Mouse (Mus musculus) gastrocnemius, postnatal 4 days (tissue): ENCODE measurements around the gene Slfn14. TPM values are rescaled to one million over a fixed set of nuclear protein-coding genes. Genes with fewer than 3 reads are reported as not detected.

Experiments used
- total RNA-seq, 2 experiments: library from RNA; stranded (reverse); gene quantifications; 2 replicates each; pipeline ENCODE4 v1.2.3; 2021

Slfn14 gene
- total RNA-seq, 2 experiments from 2014 or later, result 0.07 to 0.26 TPM

Other genes with a start within 250 kb of the Slfn14 start
- gene Slfn2, start 221.6 kb downstream of the Slfn14 start, total RNA-seq, result 1 to 10 TPM; 2.7 to 3.0 TPM
- gene Slfn1, start 169.9 kb downstream of the Slfn14 start, total RNA-seq, result under 1 TPM in 1 of 2 experiments, not detected in 1; 0.18 TPM
- gene Slfn4, start 111.5 kb downstream of the Slfn14 start, total RNA-seq, result under 1 TPM; 0.12 to 0.16 TPM
- gene Slfn3, start 95.4 kb downstream of the Slfn14 start, total RNA-seq, result 1 to 10 TPM; 1.5 to 1.9 TPM
- gene Ap2b1, start 12.3 kb upstream of the Slfn14 start, total RNA-seq, result 10 to 100 TPM; 64.8 to 69.7 TPM
- 10 to 100 TPM; 13.7 to 14.2 TPM for gene Pex12, start 15.9 kb upstream of the Slfn14 start, total RNA-seq
- 1 to 10 TPM; 1.8 to 2.6 TPM for gene Rasl10b, start 122.4 kb upstream of the Slfn14 start, total RNA-seq
- gene Gas2l2, start 142.7 kb upstream of the Slfn14 start, total RNA-seq, result under 1 TPM; 0.15 to 0.34 TPM
- not detected for gene 1700020L24Rik, start 151.0 kb upstream of the Slfn14 start, total RNA-seq
- 1 to 10 TPM; 4.7 to 5.4 TPM for gene Mmp28, start 176.3 kb upstream of the Slfn14 start, total RNA-seq
- gene Taf15, start 186.4 kb upstream of the Slfn14 start, total RNA-seq, result 10 to 100 TPM; 34.6 to 40.1 TPM
- not detected for gene Heatr9, start 235.4 kb upstream of the Slfn14 start, total RNA-seq
- not detected for gene Ccl5, start 243.8 kb upstream of the Slfn14 start, total RNA-seq